Mouse (Mus musculus) embryonic facial prominence, embryonic 10.5 days (tissue): ENCODE measurements around the gene Ifitm3. TPM values are rescaled to one million over a fixed set of nuclear protein-coding genes. Genes with fewer than 3 reads are reported as not detected.
A peak's percentile ranks its signal among the peaks of the same experiment; 100 is the strongest.

Source experiments
- DNase-seq: peaks from one replicate; pipeline ENCODE4 v3.0.0-alpha.2; 2017; ENCODE audit warnings: low spot score
- H3K27ac ChIP-seq: fragments of 300-500 bp; sonication (generic); replicated peaks from 2 replicates; pipeline ENCODE4 v1.5.1; 2016; ENCODE audit warnings: mild to moderate bottlenecking
- H3K27me3 ChIP-seq: fragments of 300-500 bp; sonication (generic); replicated peaks from 2 replicates; pipeline ENCODE4 v1.6.1; 2016; ENCODE audit warnings: low read depth, mild to moderate bottlenecking; ENCODE audit not compliant: poor library complexity, severe bottlenecking
- H3K36me3 ChIP-seq: fragments of 300-500 bp; sonication (generic); replicated peaks from 2 replicates; pipeline ENCODE4 v1.6.1; 2016; ENCODE audit warnings: mild to moderate bottlenecking, moderate library complexity
- H3K4me1 ChIP-seq: fragments of 300-500 bp; sonication (generic); 2 replicates; pipeline ENCODE4 v1.6.1; 2016
- H3K4me3 ChIP-seq: fragments of 300-500 bp; sonication (generic); 2 replicates; pipeline ENCODE4 v1.5.1; 2016; ENCODE audit warnings: mild to moderate bottlenecking, moderate library complexity
- H3K9me3 ChIP-seq: fragments of 300-500 bp; sonication (generic); 2 replicates; pipeline ENCODE4 v1.6.1; 2016; ENCODE audit warnings: mild to moderate bottlenecking
- WGBS: fragments of 180-500 bp; shearing (Covaris S2); methylation state at CpG from one replicate; pipeline ENCODE4 v1.1.7; 2016; 5-methylcytosine and 5-hydroxymethylcytosine counted together
- polyA plus RNA-seq: library from polyadenylated mRNA; unstranded; fragments of >200 nt; fragmentation: Nextera tagmentation; extraction: Ambion mirVana; gene quantifications from 2 replicates; pipeline ENCODE4 v1.2.1, GENCODE M21; 2016

Gene Ifitm3
- polyA plus RNA-seq, 1 experiment from 2014 or later, result 42.6 TPM

DNA sequence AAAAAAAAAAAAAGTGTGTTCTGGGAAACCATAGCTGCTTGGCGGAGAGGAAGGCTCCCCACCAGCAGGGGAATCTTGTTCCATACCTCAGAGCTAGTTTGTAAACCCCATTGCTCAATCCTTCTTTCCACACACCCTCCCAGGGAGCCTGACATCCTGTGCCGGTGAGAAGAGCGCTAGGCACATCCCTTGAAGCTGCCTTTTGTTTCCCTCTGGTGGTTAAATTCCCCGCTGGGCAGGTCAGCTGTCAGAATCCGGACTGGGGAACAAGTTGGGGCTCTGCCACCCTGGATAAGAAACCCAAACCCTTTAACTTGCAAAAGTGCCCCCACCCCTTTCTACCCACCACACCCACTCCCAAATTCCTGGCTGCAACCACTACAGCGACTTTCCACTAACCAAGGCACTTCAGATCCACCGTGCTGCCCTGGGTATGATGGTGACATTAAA lies 2.2 kb downstream of the Ifitm3 start:
- H3K36me3 ChIP-seq, result no peaks in the 10 kb centered on the region
- 4% methylated on average over 7 of the region's 7 CpGs for WGBS
- peak; percentile 36 for DNase-seq
- no peak overlapping the region for H3K27ac ChIP-seq
- H3K27me3 ChIP-seq, result peaks cover 5% of the 10 kb centered on the region; the same call in 1 of the 2 replicates
- no peaks in the 10 kb centered on the region for H3K9me3 ChIP-seq
- peaks cover 35% of the 10 kb centered on the region for H3K4me1 ChIP-seq
- peak overlapping the region; percentile 47 for H3K4me3 ChIP-seq

DNA sequence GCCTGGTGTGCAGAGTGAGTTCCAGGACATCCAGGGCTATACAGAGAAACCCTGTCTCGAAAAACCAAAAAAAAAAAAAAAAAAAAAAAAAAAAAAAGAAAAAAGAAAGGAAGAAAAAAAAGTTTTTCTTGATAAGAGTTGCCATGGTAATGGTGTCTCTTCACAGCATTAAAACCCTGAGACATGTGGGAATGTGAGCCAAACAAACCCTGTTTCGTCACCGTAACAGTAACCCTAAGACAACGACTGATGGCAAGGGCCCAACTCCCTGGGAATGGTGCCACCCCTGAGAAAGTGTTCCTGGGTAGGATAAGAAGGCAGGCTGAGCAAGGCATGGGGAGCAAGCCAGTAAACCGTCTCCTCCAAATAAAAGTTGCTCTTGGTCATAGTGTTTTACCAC lies 3.7 kb downstream of the Ifitm3 start:
- H3K27me3 ChIP-seq, result peaks cover 5% of the 10 kb centered on the region; the same call in 1 of the 2 replicates
- no peak overlapping the region for H3K4me3 ChIP-seq
- H3K27ac ChIP-seq, result no peak overlapping the region
- peaks cover 35% of the 10 kb centered on the region for H3K4me1 ChIP-seq
- H3K36me3 ChIP-seq, result no peaks in the 10 kb centered on the region
- no peaks in the 10 kb centered on the region for H3K9me3 ChIP-seq
- DNase-seq, result no peak
- WGBS, result 93% methylated on average over 5 of the region's 5 CpGs

DNA sequence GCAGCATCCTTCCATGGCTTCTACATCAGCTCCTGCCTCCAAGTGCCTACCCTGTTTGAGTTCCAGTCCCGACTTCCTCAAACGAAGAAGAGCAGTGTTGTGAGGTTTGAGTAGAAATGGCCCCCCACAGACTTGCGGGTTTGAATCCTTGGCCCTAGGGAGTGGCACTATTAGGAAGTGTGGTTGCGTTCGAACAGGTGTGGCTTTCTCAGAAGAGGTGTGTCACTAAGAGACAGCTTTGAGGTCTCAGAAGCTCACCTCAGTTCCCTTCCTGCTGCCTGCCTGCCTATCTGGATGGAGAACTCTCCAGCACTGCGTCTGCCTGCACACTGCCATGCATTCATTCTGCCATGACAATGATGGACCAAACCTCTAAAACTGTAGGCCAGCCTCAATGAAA lies 4.1 kb downstream of the Ifitm3 start:
- Histone ChIP-seq H3K36me3 (no peaks in the 10 kb centered on the region), H3K4me3 (no peak overlapping the region), H3K9me3 (no peaks in the 10 kb centered on the region), H3K27me3 (peaks cover 5% of the 10 kb centered on the region; the same call in 1 of the 2 replicates), H3K27ac (no peak overlapping the region), H3K4me1 (peaks cover 33% of the 10 kb centered on the region)
- WGBS, result 92% methylated on average over 6 of the region's 6 CpGs
- DNase-seq, result no peak

DNA sequence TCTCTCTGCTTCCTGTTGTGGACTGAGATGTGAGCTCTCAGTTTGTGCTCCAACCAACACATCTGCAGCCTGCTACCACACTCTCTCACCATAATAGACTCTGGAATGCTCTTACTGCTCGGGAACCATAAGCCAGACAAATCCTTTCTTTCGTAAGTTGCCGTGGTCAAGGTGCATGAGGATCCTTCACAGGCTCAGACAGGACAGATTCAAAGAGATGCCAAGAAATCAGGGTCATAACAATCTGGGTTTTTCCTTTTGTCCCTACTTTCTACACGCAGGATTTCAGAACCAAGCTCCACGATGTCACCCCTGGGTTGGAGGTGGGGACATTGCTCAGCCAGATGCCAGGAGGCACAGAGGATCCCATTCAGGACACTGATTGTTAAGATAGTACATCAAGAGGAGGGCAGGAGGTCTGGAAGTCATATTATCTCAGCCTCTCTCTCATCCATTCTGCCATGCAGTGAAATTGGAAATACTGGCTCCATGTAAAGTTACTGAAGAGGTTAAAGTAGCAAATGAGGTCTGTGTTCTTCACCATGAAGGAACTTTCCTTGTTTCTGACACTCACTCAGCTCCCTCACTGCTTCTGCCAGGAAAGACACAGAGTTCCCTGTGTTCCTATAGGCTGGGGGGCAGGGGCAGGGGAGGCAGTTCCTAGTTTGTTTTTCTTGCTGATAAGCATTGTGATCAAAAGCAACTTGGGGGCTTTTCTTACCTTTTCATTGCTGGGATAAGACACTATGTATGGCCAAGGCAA lies 7.1 kb downstream of the Ifitm3 start:
- Histone ChIP-seq H3K36me3 (no peaks in the 10 kb centered on the region), H3K9me3 (no peaks in the 10 kb centered on the region), H3K27ac (no peak overlapping the region), H3K27me3 (no peaks in the 10 kb centered on the region; the same call in 1 of the 2 replicates), H3K4me1 (peaks cover 3% of the 10 kb centered on the region), H3K4me3 (no peak overlapping the region)
- 83% methylated on average over 5 of the region's 5 CpGs for WGBS
- DNase-seq, result no peak

DNA sequence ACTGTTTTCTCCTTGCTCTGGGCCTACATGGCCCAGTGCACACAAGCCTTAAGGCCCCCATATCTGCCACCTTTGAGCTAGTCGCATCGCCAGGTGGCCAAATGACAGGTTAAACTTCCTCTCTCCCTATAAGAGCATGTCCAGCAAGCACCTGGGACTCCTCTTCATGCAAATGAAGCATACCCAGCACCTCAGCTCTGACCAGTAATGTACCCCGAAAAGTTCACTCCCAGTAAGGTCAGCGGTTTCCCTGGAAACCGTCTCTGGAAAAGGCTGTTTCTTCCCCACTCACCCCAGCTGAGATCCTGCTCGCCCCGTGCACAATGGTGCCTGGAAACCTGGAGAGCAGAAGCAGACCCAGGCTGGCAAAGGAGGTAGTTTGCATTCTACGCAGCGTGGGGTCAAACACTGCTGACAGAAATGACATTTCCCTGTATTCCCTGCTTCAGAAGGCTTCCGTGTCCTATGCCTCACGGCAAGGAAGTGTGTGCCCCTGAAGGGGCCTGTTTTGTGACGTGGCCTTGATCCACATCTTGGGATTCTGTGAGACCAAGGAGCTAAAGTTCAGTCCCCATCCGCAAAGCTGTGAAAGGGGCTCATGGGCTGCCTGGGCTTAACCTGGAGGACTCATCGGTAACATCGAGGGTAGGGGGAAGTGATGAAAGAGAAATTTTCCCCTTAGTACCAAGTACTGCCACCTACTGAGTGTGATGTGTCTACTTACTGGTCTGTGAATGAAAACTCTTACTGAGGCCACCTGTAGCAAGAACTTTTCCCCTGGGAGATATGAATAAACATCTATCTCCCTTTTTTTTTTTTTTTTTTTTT lies 9.5 kb downstream of the Ifitm3 start:
- Histone ChIP-seq H3K36me3 (no peaks in the 10 kb centered on the region), H3K4me3 (no peak overlapping the region), H3K27me3 (no peaks in the 10 kb centered on the region), H3K4me1 (no peaks in the 10 kb centered on the region), H3K9me3 (no peaks in the 10 kb centered on the region), H3K27ac (no peak overlapping the region)
- DNase-seq, result no peak
- WGBS, result 79% methylated on average over 15 of the region's 15 CpGs

DNA sequence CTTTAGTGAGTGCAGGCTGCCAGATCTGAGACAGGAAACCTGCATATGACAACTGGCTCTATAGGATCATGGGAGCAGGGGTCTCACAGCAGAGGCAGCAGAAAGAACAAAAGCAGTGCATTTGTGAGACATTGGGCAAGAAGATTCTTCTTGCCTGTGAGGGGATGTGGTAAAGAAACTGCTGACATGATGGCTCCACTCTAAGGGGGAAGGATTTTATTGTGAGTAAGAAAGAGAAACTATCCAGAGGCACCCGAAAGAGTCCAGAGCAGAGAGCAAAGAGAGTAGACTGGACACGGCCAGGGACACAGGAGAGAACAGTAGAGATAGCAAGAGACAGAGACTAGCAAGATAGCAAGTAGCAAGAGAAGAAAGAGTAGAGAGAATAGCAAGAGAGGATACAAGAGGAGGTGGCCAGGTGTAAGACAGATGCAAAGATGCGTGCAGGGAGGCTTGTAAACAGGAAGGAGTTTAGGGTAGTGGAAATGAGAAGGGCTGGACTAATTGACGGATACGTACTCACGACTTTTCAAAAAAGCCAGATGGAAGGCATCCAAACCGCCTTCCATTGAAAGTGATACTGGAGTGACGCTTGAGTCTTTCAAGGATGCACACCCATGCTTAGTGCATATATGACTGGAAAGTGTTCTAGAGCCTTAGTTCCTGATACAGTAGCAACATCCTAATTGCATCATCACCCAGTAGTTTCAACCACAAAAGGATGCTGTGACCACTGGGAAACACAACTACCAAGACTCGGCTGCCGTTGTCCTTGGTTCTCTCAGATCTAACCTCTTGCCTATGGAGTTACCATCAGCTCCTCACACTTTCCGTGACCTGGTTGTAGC lies 11.5 kb downstream of the Ifitm3 start:
- no peaks in the 10 kb centered on the region for H3K36me3 ChIP-seq
- no peak for DNase-seq
- H3K9me3 ChIP-seq, result no peaks in the 10 kb centered on the region
- H3K4me3 ChIP-seq, result no peak overlapping the region
- no peaks in the 10 kb centered on the region for H3K4me1 ChIP-seq
- WGBS, result 91% methylated on average over 11 of the region's 11 CpGs
- H3K27ac ChIP-seq, result no peak overlapping the region
- no peaks in the 10 kb centered on the region for H3K27me3 ChIP-seq

DNA sequence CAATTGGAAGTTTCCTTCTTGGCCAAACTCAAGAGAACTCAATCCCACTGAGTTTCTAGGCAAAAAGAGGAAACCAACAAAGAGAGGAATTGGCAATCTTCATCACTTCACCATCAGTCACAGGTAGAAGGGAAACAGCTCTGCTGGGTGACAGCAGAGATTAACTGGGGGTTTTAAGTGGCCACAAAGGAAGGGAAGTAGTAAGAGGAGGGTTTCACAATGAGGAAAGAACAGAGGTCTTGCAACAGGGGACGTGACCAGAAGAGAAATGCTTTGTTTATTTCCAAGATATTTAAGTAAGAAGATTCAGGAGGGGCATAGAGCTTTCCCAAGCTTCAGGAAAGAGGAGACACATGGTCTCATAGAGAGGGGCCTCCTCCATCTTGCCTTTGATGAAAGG lies 12.8 kb downstream of the Ifitm3 start:
- Histone ChIP-seq H3K4me3 (no peak overlapping the region), H3K36me3 (no peaks in the 10 kb centered on the region), H3K27ac (no peak overlapping the region), H3K9me3 (no peaks in the 10 kb centered on the region), H3K4me1 (no peaks in the 10 kb centered on the region), H3K27me3 (no peaks in the 10 kb centered on the region)
- DNase-seq, result no peak
- 70% methylated on average over 1 of the region's 1 CpGs for whole genome bisulfite sequencing

DNA sequence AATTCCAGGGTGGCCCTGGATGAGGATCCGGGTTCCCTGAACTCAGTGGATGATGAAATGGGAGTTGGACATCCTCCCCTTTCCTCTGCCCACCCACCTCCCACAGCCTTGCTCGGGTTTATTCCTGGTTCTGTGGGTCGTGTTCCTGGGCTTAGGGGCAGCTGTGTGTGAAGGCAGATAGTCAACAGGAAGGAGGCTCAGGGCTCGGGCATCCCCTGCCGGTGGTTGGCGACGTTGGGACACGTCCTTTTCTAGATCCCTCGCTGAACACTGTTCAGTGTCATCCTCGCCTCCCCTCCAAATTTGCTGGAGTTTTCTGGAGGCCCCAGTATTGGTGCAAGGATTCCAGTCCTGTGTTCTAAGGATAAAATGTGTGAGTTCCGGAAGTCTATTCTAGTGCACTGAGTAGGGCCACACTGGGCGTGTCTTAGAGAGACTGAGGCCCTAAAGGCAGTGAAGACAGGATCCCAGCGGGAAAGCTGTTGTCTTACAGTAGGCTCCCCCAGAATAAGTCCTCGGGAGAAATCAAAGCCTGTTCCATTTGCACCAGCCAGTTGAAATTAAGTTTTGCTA lies 19.4 kb downstream of the Ifitm3 start:
- Histone ChIP-seq H3K9me3 (no peaks in the 10 kb centered on the region), H3K36me3 (no peaks in the 10 kb centered on the region), H3K27ac (no peak overlapping the region), H3K4me1 (peaks cover 16% of the 10 kb centered on the region), H3K4me3 (no peak overlapping the region), H3K27me3 (no peaks in the 10 kb centered on the region)
- DNase-seq, result no peak
- WGBS, result 87% methylated on average over 14 of the region's 14 CpGs

DNA sequence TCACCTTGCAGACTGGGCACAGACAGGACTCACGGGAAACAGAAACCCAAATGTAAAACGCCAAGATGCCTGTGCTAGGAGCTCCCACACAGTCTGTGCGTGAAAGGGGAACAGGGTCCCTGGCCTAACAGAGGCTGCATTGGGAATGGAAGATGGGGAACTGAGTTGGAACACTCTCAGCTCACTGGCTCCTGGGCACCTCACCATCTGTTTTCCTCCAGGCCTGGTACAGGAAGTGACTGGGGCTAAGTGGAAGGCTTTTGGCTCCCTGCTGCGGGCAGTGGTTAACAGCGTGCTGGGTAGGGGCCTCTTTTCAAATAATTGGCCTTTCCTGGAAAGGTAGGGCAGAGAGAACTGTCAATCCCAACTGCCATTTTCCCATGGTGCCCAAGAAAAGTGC lies 19.9 kb downstream of the Ifitm3 start:
- 70% methylated on average over 5 of the region's 5 CpGs for WGBS
- Histone ChIP-seq H3K27ac (no peak overlapping the region), H3K36me3 (no peaks in the 10 kb centered on the region), H3K27me3 (no peaks in the 10 kb centered on the region), H3K4me1 (peaks cover 16% of the 10 kb centered on the region), H3K4me3 (no peak overlapping the region), H3K9me3 (no peaks in the 10 kb centered on the region)
- no peak for DNase-seq

DNA sequence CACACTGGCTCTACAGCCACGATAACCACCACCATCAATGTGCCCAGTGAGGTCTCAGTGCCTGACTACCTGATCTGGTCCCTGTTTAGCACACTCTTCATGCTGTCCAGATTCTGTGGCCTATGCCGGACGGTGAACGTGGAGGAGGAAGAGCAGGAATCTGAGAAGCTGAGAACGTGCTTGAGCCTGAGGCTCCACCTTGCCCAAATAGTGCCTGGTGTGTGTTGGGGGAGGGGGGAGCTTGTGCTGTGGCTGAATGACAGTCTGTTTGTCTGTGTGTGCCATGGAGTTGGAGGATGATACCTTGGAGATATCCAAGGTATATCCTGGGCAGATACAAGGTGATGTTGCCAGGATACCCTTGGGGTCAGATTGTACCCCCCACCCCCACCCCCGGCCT lies 20.4 kb downstream of the Ifitm3 start:
- no peak for DNase-seq
- H3K27me3 ChIP-seq, result no peaks in the 10 kb centered on the region
- H3K4me3 ChIP-seq, result no peak overlapping the region
- H3K4me1 ChIP-seq, result peaks cover 16% of the 10 kb centered on the region
- H3K36me3 ChIP-seq, result no peaks in the 10 kb centered on the region
- H3K27ac ChIP-seq, result peak overlapping the region; percentile 15; the same call in 1 of the 2 replicates
- H3K9me3 ChIP-seq, result no peaks in the 10 kb centered on the region
- WGBS, result 57% methylated on average over 6 of the region's 6 CpGs

DNA sequence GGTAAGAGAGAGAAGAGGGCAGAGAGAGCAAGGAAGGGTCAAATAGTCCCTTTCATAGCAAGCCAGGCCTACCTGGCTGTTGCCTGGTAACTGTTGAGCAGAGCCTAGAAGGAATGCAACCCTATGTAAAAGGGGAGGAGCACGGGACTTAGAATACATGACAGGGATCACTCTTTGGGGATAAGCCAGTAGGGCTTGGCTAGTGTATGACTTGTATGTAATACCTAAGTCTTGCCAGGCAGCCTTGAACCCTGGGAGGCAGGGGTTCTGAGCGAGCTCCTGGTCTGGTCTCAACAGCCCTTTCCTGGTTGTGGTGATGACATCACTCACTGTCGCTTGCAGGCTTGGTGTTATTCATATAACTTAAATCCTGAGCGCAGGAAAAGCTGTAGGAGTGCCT lies 21.5 kb downstream of the Ifitm3 start:
- DNase-seq, result no peak
- 80% methylated on average over 4 of the region's 4 CpGs for WGBS
- Histone ChIP-seq H3K36me3 (no peaks in the 10 kb centered on the region), H3K9me3 (no peaks in the 10 kb centered on the region), H3K4me1 (peaks cover 16% of the 10 kb centered on the region), H3K4me3 (no peak overlapping the region), H3K27me3 (no peaks in the 10 kb centered on the region), H3K27ac (no peak overlapping the region)
